Mouse (Mus musculus) C2C12 (cell line): ENCODE results near the gene Olfr194.

ENCODE experiments used
- CTCF ChIP-seq: IDR thresholded peaks from one replicate; pipeline ENCODE4 v1.5.1; 2011; ENCODE audit not compliant: control insufficient read depth, insufficient read depth, insufficient read length
- USF1 ChIP-seq: IDR thresholded peaks from one replicate; pipeline ENCODE4 v1.6.1; 2011; ENCODE audit warnings: low read depth, mild to moderate bottlenecking, control low read depth, moderate library complexity

GRCm38 (mm10) chr16:59071755-59072154 is 49.1 kb downstream of the Olfr194 start:
- no peak for TF ChIP-seq CTCF
- no peak for TF ChIP-seq USF1
